Mouse (Mus musculus): ENCODE results near the gene Tfe3. TPM values are rescaled to one million over a fixed set of nuclear protein-coding genes. Genes with fewer than 3 reads are reported as not detected.

Gene Tfe3
- total RNA-seq, 1 experiment, result 32.3 TPM

GRCm38 (mm10) chrX:7769302-7770017 lies 7.1 kb downstream of the Tfe3 start:
- no peak overlapping the region for H3K9ac ChIP-seq (ENCODE audit: insufficient read depth, low read depth, low read length, poor library complexity, severe bottlenecking)
- peaks cover 2 to 25% of the 10 kb centered on the region in 2 experiments; a peak in 2 of 4 replicates for H3K4me1 ChIP-seq (ENCODE audit: control insufficient read depth in 2 of 2, insufficient read depth in 2 of 2, low read length in 2 of 2, poor library complexity in 1 of 2)
- in situ Hi-C loops (cut with MboI; ENCODE audit: low sequenced_read_pairs in 2 of 2, unreplicated experiment in 2 of 2), result no loop called here
- DNase-seq (ENCODE audit: low read depth, low spot score), result no peak
- no peak overlapping the region for H3K4me3 ChIP-seq (ENCODE audit: insufficient read depth in 1 of 2, low read depth in 1 of 2, low read length in 2 of 2, poor library complexity in 1 of 2, severe bottlenecking in 1 of 2)
- TF ChIP-seq CHD2 (IDR thresholded peaks at IDR 0.05; ENCODE audit: low read depth, low read length), result no peak
- no peak for TF ChIP-seq MAFK (IDR thresholded peaks at IDR 0.05; ENCODE audit: insufficient read depth, low read depth, low read length)
- no peak for TF ChIP-seq ZC3H11A (IDR thresholded peaks at IDR 0.05; ENCODE audit: borderline replicate concordance, low read depth, low read length)
- no peak for TF ChIP-seq ZNF384 (IDR thresholded peaks at IDR 0.05; ENCODE audit: low read depth, low read length)
- TF ChIP-seq HCFC1 (IDR thresholded peaks at IDR 0.05; ENCODE audit: borderline replicate concordance, insufficient read depth, low read length), result no peak
- H3K27ac ChIP-seq (ENCODE audit: insufficient read depth, low read depth, low read length, poor library complexity, severe bottlenecking), result no peak overlapping the region
- H3K36me3 ChIP-seq (ENCODE audit: control insufficient read depth, insufficient read depth, low read length, poor library complexity, severe bottlenecking), result peaks cover 73% of the 10 kb centered on the region
- no peaks in the 10 kb centered on the region for H3K9me3 ChIP-seq (ENCODE audit: control insufficient read depth, insufficient read depth, low read depth, low read length)

- in situ Hi-C loops (cut with MboI; ENCODE audit: low sequenced_read_pairs in 2 of 2, unreplicated experiment in 2 of 2), result no loop called here
- TF ChIP-seq ZNF384 (IDR thresholded peaks at IDR 0.05; ENCODE audit: low read depth, low read length) (no peak), HCFC1 (IDR thresholded peaks at IDR 0.05; ENCODE audit: borderline replicate concordance, insufficient read depth, low read length) (no peak), CHD2 (IDR thresholded peaks at IDR 0.05; ENCODE audit: low read depth, low read length) (no peak), MAFK (IDR thresholded peaks at IDR 0.05; ENCODE audit: insufficient read depth, low read depth, low read length) (no peak), ZC3H11A (IDR thresholded peaks at IDR 0.05; ENCODE audit: borderline replicate concordance, low read depth, low read length) (no peak)
- Histone ChIP-seq H3K4me1 (ENCODE audit: control insufficient read depth in 2 of 2, insufficient read depth in 2 of 2, low read length in 2 of 2, poor library complexity in 1 of 2) (peaks cover 0 to 21% of the 10 kb centered on the region in 2 experiments; a peak in 1 of 4 replicates), H3K4me3 (ENCODE audit: insufficient read depth in 1 of 2, low read depth in 1 of 2, low read length in 2 of 2, poor library complexity in 1 of 2, severe bottlenecking in 1 of 2) (no peak overlapping the region), H3K9ac (ENCODE audit: insufficient read depth, low read depth, low read length, poor library complexity, severe bottlenecking) (no peak overlapping the region), H3K9me3 (ENCODE audit: control insufficient read depth, insufficient read depth, low read depth, low read length) (no peaks in the 10 kb centered on the region), H3K36me3 (ENCODE audit: control insufficient read depth, insufficient read depth, low read length, poor library complexity, severe bottlenecking) (peaks cover 60% of the 10 kb centered on the region), H3K27ac (ENCODE audit: insufficient read depth, low read depth, low read length, poor library complexity, severe bottlenecking) (no peak overlapping the region)
- no peak for DNase-seq (ENCODE audit: low read depth, low spot score)
Measured at GRCm38 (mm10) chrX:7772766-7773165, 10.4 kb downstream of the Tfe3 start.

- no peak overlapping the region for H3K4me3 ChIP-seq (ENCODE audit: insufficient read depth in 1 of 2, low read depth in 1 of 2, low read length in 2 of 2, poor library complexity in 1 of 2, severe bottlenecking in 1 of 2)
- peaks cover 0 to 21% of the 10 kb centered on the region in 2 experiments; a peak in 1 of 4 replicates for H3K4me1 ChIP-seq (ENCODE audit: control insufficient read depth in 2 of 2, insufficient read depth in 2 of 2, low read length in 2 of 2, poor library complexity in 1 of 2)
- in situ Hi-C loops (cut with MboI; ENCODE audit: low sequenced_read_pairs in 2 of 2, unreplicated experiment in 2 of 2), result no loop called here
- TF ChIP-seq ZNF384 (IDR thresholded peaks at IDR 0.05; ENCODE audit: low read depth, low read length) (no peak), CHD2 (IDR thresholded peaks at IDR 0.05; ENCODE audit: low read depth, low read length) (no peak), ZC3H11A (IDR thresholded peaks at IDR 0.05; ENCODE audit: borderline replicate concordance, low read depth, low read length) (no peak), HCFC1 (IDR thresholded peaks at IDR 0.05; ENCODE audit: borderline replicate concordance, insufficient read depth, low read length) (no peak), MAFK (IDR thresholded peaks at IDR 0.05; ENCODE audit: insufficient read depth, low read depth, low read length) (no peak)
- DNase-seq (ENCODE audit: low read depth, low spot score), result no peak
- no peak overlapping the region for H3K9ac ChIP-seq (ENCODE audit: insufficient read depth, low read depth, low read length, poor library complexity, severe bottlenecking)
- peak overlapping the region; percentile 32 for H3K27ac ChIP-seq (ENCODE audit: insufficient read depth, low read depth, low read length, poor library complexity, severe bottlenecking)
- H3K36me3 ChIP-seq (ENCODE audit: control insufficient read depth, insufficient read depth, low read length, poor library complexity, severe bottlenecking), result peaks cover 38% of the 10 kb centered on the region
- H3K9me3 ChIP-seq (ENCODE audit: control insufficient read depth, insufficient read depth, low read depth, low read length), result no peaks in the 10 kb centered on the region
Measured at GRCm38 (mm10) chrX:7775501-7776205, 13.3 kb downstream of the Tfe3 start.

DNA sequence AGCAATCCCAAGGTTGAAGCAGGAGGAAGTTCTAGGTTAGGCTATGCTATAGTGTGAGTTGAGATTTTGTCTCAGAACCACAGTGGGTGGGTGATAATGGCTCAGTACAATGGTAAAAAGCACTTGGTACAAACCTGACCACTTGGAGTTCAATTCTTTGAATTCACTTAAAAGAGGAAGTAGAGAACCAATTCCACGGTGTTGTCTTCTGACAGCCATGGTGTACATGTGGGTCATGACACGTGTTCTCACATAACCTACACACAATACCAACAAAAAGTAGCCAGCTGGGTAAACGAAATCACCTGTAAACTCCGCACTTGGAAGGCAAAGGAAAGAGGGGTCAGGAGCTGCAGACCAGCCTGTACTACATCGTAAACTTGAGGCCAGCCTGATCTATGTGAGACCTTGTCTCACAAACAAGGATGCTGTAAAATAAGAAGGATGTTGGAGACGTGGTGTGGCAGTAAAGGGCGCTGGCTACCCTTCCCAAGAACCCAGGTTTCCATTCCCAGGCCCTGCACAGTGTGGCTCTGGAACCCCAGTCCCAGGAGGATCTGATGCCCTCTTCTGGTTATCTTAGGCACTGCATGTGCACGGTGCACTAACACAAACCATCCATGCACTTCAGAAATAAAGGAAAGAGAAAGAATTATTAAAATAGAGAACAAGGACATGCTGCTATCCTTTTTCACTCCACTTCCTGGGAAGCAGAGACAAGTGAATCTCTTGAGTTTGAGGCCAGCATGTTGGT lies 14.1 kb downstream of the Tfe3 start:
- no peak overlapping the region for H3K27ac ChIP-seq (ENCODE audit: insufficient read depth, low read depth, low read length, poor library complexity, severe bottlenecking)
- no peak for DNase-seq (ENCODE audit: low read depth, low spot score)
- in situ Hi-C loops (cut with MboI; ENCODE audit: low sequenced_read_pairs in 2 of 2, unreplicated experiment in 2 of 2), result no loop called here

More for the DNA sequence above, 14.1 kb downstream of the Tfe3 start:
- H3K36me3 ChIP-seq (ENCODE audit: control insufficient read depth, insufficient read depth, low read length, poor library complexity, severe bottlenecking), result peaks cover 30% of the 10 kb centered on the region
- TF ChIP-seq ZNF384 (IDR thresholded peaks at IDR 0.05; ENCODE audit: low read depth, low read length) (no peak), CHD2 (IDR thresholded peaks at IDR 0.05; ENCODE audit: low read depth, low read length) (no peak), ZC3H11A (IDR thresholded peaks at IDR 0.05; ENCODE audit: borderline replicate concordance, low read depth, low read length) (no peak), HCFC1 (IDR thresholded peaks at IDR 0.05; ENCODE audit: borderline replicate concordance, insufficient read depth, low read length) (no peak), MAFK (IDR thresholded peaks at IDR 0.05; ENCODE audit: insufficient read depth, low read depth, low read length) (no peak)
- no peaks in the 10 kb centered on the region for H3K9me3 ChIP-seq (ENCODE audit: control insufficient read depth, insufficient read depth, low read depth, low read length)
- H3K9ac ChIP-seq (ENCODE audit: insufficient read depth, low read depth, low read length, poor library complexity, severe bottlenecking), result no peak overlapping the region
- peaks cover 0 to 21% of the 10 kb centered on the region in 2 experiments; a peak in 1 of 4 replicates for H3K4me1 ChIP-seq (ENCODE audit: control insufficient read depth in 2 of 2, insufficient read depth in 2 of 2, low read length in 2 of 2, poor library complexity in 1 of 2)
- H3K4me3 ChIP-seq (ENCODE audit: insufficient read depth in 1 of 2, low read depth in 1 of 2, low read length in 2 of 2, poor library complexity in 1 of 2, severe bottlenecking in 1 of 2), result no peak overlapping the region
